Mouse (Mus musculus): ENCODE data around the gene Gm2832. TPM values are rescaled to one million over a fixed set of nuclear protein-coding genes. Genes with fewer than 3 reads are reported as not detected.
"Not testable (repeated sequence)": the region's sequence is repeated elsewhere in the genome, so short reads cannot be mapped to it uniquely, and the experiment has no call there.

Gm2832 gene
- 0.27 and 0.37 TPM in 2 replicates for polyA plus RNA-seq (2014; fragmentation: Nextera tagmentation; extraction: Ambion mirVana)

DNA sequence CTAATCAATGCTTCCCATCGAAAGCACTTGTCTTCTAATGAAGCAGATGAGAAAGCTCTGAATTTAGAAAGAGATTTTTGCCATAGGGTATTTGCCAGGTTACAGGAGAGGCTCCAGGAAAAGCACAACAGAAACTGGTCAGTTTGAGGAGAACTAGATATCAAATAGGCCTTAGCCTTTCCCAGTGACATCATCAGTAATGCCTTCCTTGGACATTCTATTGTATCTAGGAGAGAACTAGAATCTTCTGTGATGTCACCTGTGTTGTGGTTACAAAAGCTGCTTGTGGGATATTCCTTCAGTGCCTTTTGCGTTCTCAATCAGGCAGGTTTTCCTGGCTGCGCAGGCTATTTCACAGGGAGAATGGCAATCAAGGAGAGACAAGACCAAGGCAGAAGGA lies at the start of gene Gm2832:
Gene Gm2832 (plus strand): TSS at position 301 of the 400 bp plus-strand sequence.
- not testable (repeated sequence) for H3K4me2 ChIP-seq (ENCODE audit: low read length); DNase-seq (ENCODE audit: low spot score); H3K27me3 ChIP-seq (replicated peaks; ENCODE audit: control insufficient read depth, insufficient read depth, low read length); ATAC-seq (replicated peaks; ENCODE audit: low FRiP score, low TSS enrichment, low read depth); H3K27ac ChIP-seq (ENCODE audit: low read depth); H3K4me1 ChIP-seq (replicated peaks; ENCODE audit: control insufficient read depth, insufficient read depth, low read length); H3K9ac ChIP-seq (ENCODE audit: low read length); H3K36me3 ChIP-seq (ENCODE audit: control insufficient read depth, insufficient read depth, low read length); H3K9me3 ChIP-seq (ENCODE audit: control insufficient read depth, low read length); H3K4me3 ChIP-seq (ENCODE audit: low read depth, low read length)
- WGBS, result 92% methylated on average over 2 of the region's 3 CpGs

- H3K27ac ChIP-seq (ENCODE audit: low read depth); H3K36me3 ChIP-seq (ENCODE audit: control insufficient read depth, insufficient read depth, low read length); H3K27me3 ChIP-seq (replicated peaks; ENCODE audit: control insufficient read depth, insufficient read depth, low read length); H3K4me3 ChIP-seq (ENCODE audit: low read depth, low read length); H3K9ac ChIP-seq (ENCODE audit: low read length); DNase-seq (ENCODE audit: low spot score); H3K4me2 ChIP-seq (ENCODE audit: low read length); H3K4me1 ChIP-seq (replicated peaks; ENCODE audit: control insufficient read depth, insufficient read depth, low read length); H3K9me3 ChIP-seq (ENCODE audit: control insufficient read depth, low read length); ATAC-seq (replicated peaks; ENCODE audit: low FRiP score, low TSS enrichment, low read depth): not testable (repeated sequence)
- 45% methylated on average over 4 of the region's 4 CpGs for WGBS
Measured at GRCm38 (mm10) chr14:41263296-41263695, 15.3 kb upstream of the Gm2832 start.

GRCm38 (mm10) chr14:41263853-41264755 lies 14.5 kb upstream of the Gm2832 start:
- not testable (repeated sequence) for H3K4me1 ChIP-seq (replicated peaks; ENCODE audit: control insufficient read depth, insufficient read depth, low read length); H3K9me3 ChIP-seq (ENCODE audit: control insufficient read depth, low read length); H3K27me3 ChIP-seq (replicated peaks; ENCODE audit: control insufficient read depth, insufficient read depth, low read length); H3K9ac ChIP-seq (ENCODE audit: low read length); H3K36me3 ChIP-seq (ENCODE audit: control insufficient read depth, insufficient read depth, low read length); H3K27ac ChIP-seq (ENCODE audit: low read depth)
- 6% methylated on average over 22 of the region's 29 CpGs for WGBS
- DNase-seq (ENCODE audit: low spot score) (peak; percentile 33), ATAC-seq (replicated peaks; ENCODE audit: low FRiP score, low TSS enrichment, low read depth) (peak; percentile 78)
- Histone ChIP-seq H3K4me3 (ENCODE audit: low read depth, low read length) (peak overlapping the region; percentile 26; the same call in 1 of the 2 replicates), H3K4me2 (ENCODE audit: low read length) (peak overlapping the region; percentile 38; the same call in 1 of the 2 replicates)

DNA sequence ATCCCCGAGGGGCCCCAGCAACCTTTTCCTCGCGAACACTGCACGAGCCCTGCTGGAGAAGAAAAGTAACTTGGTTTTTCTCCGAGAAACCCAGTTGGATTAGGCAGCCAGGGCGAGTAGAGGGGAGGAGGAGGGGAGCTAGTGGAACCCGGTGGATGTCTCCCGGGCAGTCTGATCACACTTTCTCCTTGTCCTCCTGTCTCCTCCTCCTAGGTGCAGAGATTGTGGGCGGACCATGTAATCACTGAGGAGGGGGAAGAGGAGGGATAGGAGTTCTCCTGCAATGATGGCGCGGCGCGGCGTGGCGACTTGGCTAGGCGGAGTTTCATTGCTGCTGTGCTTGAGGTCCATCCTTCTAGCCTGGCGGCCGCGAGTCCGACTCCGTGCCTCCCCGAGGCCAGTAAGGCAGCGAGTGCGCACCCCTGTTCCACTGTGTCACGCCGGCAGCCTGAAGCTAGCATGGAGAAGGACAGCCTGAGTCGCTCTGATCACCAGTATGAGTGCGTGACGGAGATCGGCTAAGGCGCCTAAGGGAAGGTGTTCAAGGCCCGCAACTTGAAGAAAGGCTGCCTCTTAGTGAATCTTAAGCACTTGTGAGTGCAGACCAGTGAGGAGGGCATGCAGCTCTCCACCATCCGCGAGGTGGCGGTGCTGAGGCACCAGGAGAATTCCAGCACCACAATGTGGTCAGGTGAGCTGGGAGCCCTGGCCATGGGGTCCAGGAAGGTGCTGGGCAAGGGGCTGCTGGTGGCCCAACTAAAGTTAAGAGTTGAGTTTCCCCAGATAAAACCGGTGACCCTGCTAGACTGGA lies 13.6 kb upstream of the Gm2832 start:
- not testable (repeated sequence) for H3K9ac ChIP-seq (ENCODE audit: low read length); H3K36me3 ChIP-seq (ENCODE audit: control insufficient read depth, insufficient read depth, low read length); H3K27ac ChIP-seq (ENCODE audit: low read depth); H3K9me3 ChIP-seq (ENCODE audit: control insufficient read depth, low read length); H3K4me1 ChIP-seq (replicated peaks; ENCODE audit: control insufficient read depth, insufficient read depth, low read length); H3K27me3 ChIP-seq (replicated peaks; ENCODE audit: control insufficient read depth, insufficient read depth, low read length)
- WGBS, result under 1% methylated on average over 24 of the region's 36 CpGs
- DNase-seq (ENCODE audit: low spot score), result peak; percentile 57
- peak; percentile 78 for ATAC-seq (replicated peaks; ENCODE audit: low FRiP score, low TSS enrichment, low read depth)
- H3K4me2 ChIP-seq (ENCODE audit: low read length), result peak overlapping the region; percentile 38
- peak overlapping the region; percentile 26 for H3K4me3 ChIP-seq (ENCODE audit: low read depth, low read length)

- not testable (repeated sequence) for H3K36me3 ChIP-seq (ENCODE audit: control insufficient read depth, insufficient read depth, low read length); H3K4me1 ChIP-seq (replicated peaks; ENCODE audit: control insufficient read depth, insufficient read depth, low read length); DNase-seq (ENCODE audit: low spot score); H3K4me3 ChIP-seq (ENCODE audit: low read depth, low read length); H3K27me3 ChIP-seq (replicated peaks; ENCODE audit: control insufficient read depth, insufficient read depth, low read length); ATAC-seq (replicated peaks; ENCODE audit: low FRiP score, low TSS enrichment, low read depth); H3K27ac ChIP-seq (ENCODE audit: low read depth); H3K9me3 ChIP-seq (ENCODE audit: control insufficient read depth, low read length); H3K9ac ChIP-seq (ENCODE audit: low read length); H3K4me2 ChIP-seq (ENCODE audit: low read length)
- 50% methylated on average over 1 of the region's 1 CpGs for WGBS
Measured at GRCm38 (mm10) chr14:41285965-41286364, 7.4 kb downstream of the Gm2832 start.

Other genes with a start within 250 kb of the Gm2832 start
- not detected in 2 replicates for gene Dydc2, start 209.6 kb upstream of the Gm2832 start, polyA plus RNA-seq (2014; fragmentation: Nextera tagmentation; extraction: Ambion mirVana)
- not detected in 2 replicates for gene Dydc1, start 205.9 kb upstream of the Gm2832 start, polyA plus RNA-seq (2014; fragmentation: Nextera tagmentation; extraction: Ambion mirVana)
- gene Mat1a, start 173.8 kb upstream of the Gm2832 start, polyA plus RNA-seq (2014; fragmentation: Nextera tagmentation; extraction: Ambion mirVana), result 2.0 TPM in 1 of 2 replicates, not detected in the other
- not detected in 2 replicates for gene Sftpa1, start 147.0 kb upstream of the Gm2832 start, polyA plus RNA-seq (2014; fragmentation: Nextera tagmentation; extraction: Ambion mirVana)
- gene Mbl1, start 127.3 kb upstream of the Gm2832 start, polyA plus RNA-seq (2014; fragmentation: Nextera tagmentation; extraction: Ambion mirVana), result not detected in 2 replicates
- gene Sftpd, start 93.7 kb upstream of the Gm2832 start, polyA plus RNA-seq (2014; fragmentation: Nextera tagmentation; extraction: Ambion mirVana), result not detected in 2 replicates
- not detected in 2 replicates for gene Gm5798, start 69.8 kb downstream of the Gm2832 start, polyA plus RNA-seq (2014; fragmentation: Nextera tagmentation; extraction: Ambion mirVana)
- gene Gm7945, start 107.6 kb downstream of the Gm2832 start, polyA plus RNA-seq (2014; fragmentation: Nextera tagmentation; extraction: Ambion mirVana), result not detected in 2 replicates
- gene Gm6482, start 129.5 kb downstream of the Gm2832 start, polyA plus RNA-seq (2014; fragmentation: Nextera tagmentation; extraction: Ambion mirVana), result not detected in 2 replicates
- not detected in 2 replicates for gene Gm7954, start 174.7 kb downstream of the Gm2832 start, polyA plus RNA-seq (2014; fragmentation: Nextera tagmentation; extraction: Ambion mirVana)
- not detected in 2 replicates for gene Gm3486, start 210.7 kb downstream of the Gm2832 start, polyA plus RNA-seq (2014; fragmentation: Nextera tagmentation; extraction: Ambion mirVana)